Mouse (Mus musculus): ENCODE measurements around the gene Pex6. TPM values are rescaled to one million over a fixed set of nuclear protein-coding genes. Genes with fewer than 3 reads are reported as not detected.
A peak's percentile ranks its signal among the peaks of the same experiment; 100 is the strongest.

The Pex6 gene
- total and polyA plus RNA-seq, 3 experiments = 23.0 to 31.2 TPM; not detected in 1

- TF ChIP-seq ELF1 (IDR thresholded peaks at IDR 0.05; ENCODE audit: low read depth, low read length) = no peak
These were observed 479 bp downstream of the Pex6 start (continued) for GRCm38 (mm10) chr17:46711612-46712271.

- peak overlapping the region; percentile 70 for H3K27ac ChIP-seq (ENCODE audit: control insufficient read depth, low read depth, low read length)
- no peaks in the 10 kb centered on the region for H3K9me3 ChIP-seq (replicated peaks; ENCODE audit: insufficient read depth, low read length)
- no peaks in the 10 kb centered on the region for H3K27me3 ChIP-seq (ENCODE audit: control insufficient read depth in 1 of 2, insufficient read depth in 2 of 2, low read length in 2 of 2)
- TF ChIP-seq RCOR1 (IDR thresholded peaks at IDR 0.05; ENCODE audit: low read depth, low read length) (peak; percentile 96), POLR2AphosphoS2 (IDR thresholded peaks at IDR 0.05; ENCODE audit: low read length) (no peak), GATA1 (IDR thresholded peaks at IDR 0.05; ENCODE audit: low read depth, low read length) (peak; percentile 69), MXI1 (IDR thresholded peaks at IDR 0.05; ENCODE audit: low read depth, low read length) (peak; percentile 76), POLR2AphosphoS5 (IDR thresholded peaks at IDR 0.05; ENCODE audit: borderline replicate concordance, low read depth, low read length) (no peak), MYC (IDR thresholded peaks at IDR 0.05; ENCODE audit: low read depth, low read length) (0 out of 2 replicates have a peak, but pooled peaks have one; percentile 63), ZNF384 (IDR thresholded peaks at IDR 0.05; ENCODE audit: low read depth, low read length) (no peak), MYB (IDR thresholded peaks at IDR 0.05; ENCODE audit: low read depth, low read length) (peak; percentile 60), TBP (IDR thresholded peaks at IDR 0.05; ENCODE audit: low read depth, low read length) (0 out of 2 replicates have a peak, but pooled peaks have one; percentile 24), POLR2A (IDR thresholded peaks at IDR 0.05; ENCODE audit: control insufficient read depth in 1 of 2, insufficient read depth in 1 of 2, low read depth in 1 of 2, low read length in 2 of 2, poor library complexity in 1 of 2) (no peak), BHLHE40 (IDR thresholded peaks at IDR 0.05; ENCODE audit: borderline replicate concordance, low read depth, low read length) (peak; percentile 98), MAFK (IDR thresholded peaks at IDR 0.05; ENCODE audit: borderline replicate concordance, low read depth, low read length) (no peak), EP300 (IDR thresholded peaks at IDR 0.05; ENCODE audit: low read depth in 1 of 2, low read length in 2 of 2) (peak in 1 of 2 experiments; percentile 57; a peak in 1 of 4 replicates), MEF2A (IDR thresholded peaks at IDR 0.05; ENCODE audit: extremely low read depth, insufficient replicate concordance, low read depth, low read length, poor library complexity, severe bottlenecking) (no peak), MAX (IDR thresholded peaks at IDR 0.05; ENCODE audit: low read length) (peak; percentile 30; the same call in 1 of the 2 replicates), SIN3A (IDR thresholded peaks at IDR 0.05; ENCODE audit: low read length) (peak; percentile 81)
- peaks cover 0 to 16% of the 10 kb centered on the region in 2 experiments; a peak in 2 of 4 replicates for H3K4me1 ChIP-seq (ENCODE audit: control insufficient read depth in 1 of 2, insufficient read depth in 2 of 2, low read length in 2 of 2)
- peaks cover 21% of the 10 kb centered on the region for H3K79me2 ChIP-seq (ENCODE audit: control insufficient read depth, insufficient read depth, low read length, poor library complexity)
- peaks cover 4 to 6% of the 10 kb centered on the region in 2 experiments for H3K36me3 ChIP-seq (ENCODE audit: control insufficient read depth in 1 of 2, insufficient read depth in 2 of 2, low read length in 2 of 2)
- DNase-seq (ENCODE audit: low read depth, low spot score) = peak; percentile 64
- peak overlapping the region; percentile 99 for H3K9ac ChIP-seq (ENCODE audit: control insufficient read depth, low read depth, low read length, poor library complexity, severe bottlenecking)
- peak overlapping the region; percentile 84 to 99 for H3K4me3 ChIP-seq (ENCODE audit: control insufficient read depth in 1 of 2, insufficient read depth in 1 of 2, low read depth in 2 of 2, low read length in 2 of 2)
These were observed 1.2 kb downstream of the Pex6 start for GRCm38 (mm10) chr17:46712442-46712841.

- DNase-seq (ENCODE audit: low read depth, low spot score) = no peak
- H3K27me3 ChIP-seq (ENCODE audit: control insufficient read depth in 1 of 2, insufficient read depth in 2 of 2, low read length in 2 of 2) = no peaks in the 10 kb centered on the region
- H3K9ac ChIP-seq (ENCODE audit: control insufficient read depth, low read depth, low read length, poor library complexity, severe bottlenecking) = no peak overlapping the region
- TF ChIP-seq NELFE (IDR thresholded peaks at IDR 0.05; ENCODE audit: low read depth, low read length) (no peak), POLR2AphosphoS2 (IDR thresholded peaks at IDR 0.05; ENCODE audit: low read length) (no peak; the same call in 1 of the 2 replicates), CHD2 (IDR thresholded peaks at IDR 0.05; ENCODE audit: low read length) (no peak)
- H3K79me2 ChIP-seq (ENCODE audit: control insufficient read depth, insufficient read depth, low read length, poor library complexity) = peaks cover 21% of the 10 kb centered on the region
- H3K36me3 ChIP-seq (ENCODE audit: control insufficient read depth in 1 of 2, insufficient read depth in 2 of 2, low read length in 2 of 2) = peaks cover 4 to 6% of the 10 kb centered on the region in 2 experiments
- no peak overlapping the region for H3K27ac ChIP-seq (ENCODE audit: control insufficient read depth, low read depth, low read length)
- peaks cover 0 to 16% of the 10 kb centered on the region in 2 experiments; a peak in 2 of 4 replicates for H3K4me1 ChIP-seq (ENCODE audit: control insufficient read depth in 1 of 2, insufficient read depth in 2 of 2, low read length in 2 of 2)
- no peak overlapping the region for H3K4me3 ChIP-seq (ENCODE audit: control insufficient read depth in 1 of 2, insufficient read depth in 1 of 2, low read depth in 2 of 2, low read length in 2 of 2)
- no peaks in the 10 kb centered on the region for H3K9me3 ChIP-seq (replicated peaks; ENCODE audit: insufficient read depth, low read length)
These were observed 2.6 kb downstream of the Pex6 start for GRCm38 (mm10) chr17:46713849-46714248.
